Mouse (Mus musculus) cortical plate, adult 2 months (tissue): ENCODE measurements around the gene Stx5a.
"Not testable (repeated sequence)": the region's sequence is repeated elsewhere in the genome, so short reads cannot be mapped to it uniquely, and the experiment has no call there.

ENCODE experiments used
- CTCF ChIP-seq: fragments of 200-500 bp; IDR thresholded peaks from 2 replicates; pipeline ENCODE4 v1.5.1; 2011; ENCODE audit warnings: mild to moderate bottlenecking, control low read depth, low read length; ENCODE audit not compliant: insufficient read depth; ENCODE audit errors: extremely low read depth
- POLR2A ChIP-seq: fragments of 200-500 bp; IDR thresholded peaks from 2 replicates; pipeline ENCODE4 v1.6.1; 2011; ENCODE audit warnings: mild to moderate bottlenecking, low read length, control low read depth; ENCODE audit not compliant: insufficient read depth; ENCODE audit errors: extremely low read depth

GRCm38 (mm10) chr19:8719037-8719436, 22.2 kb upstream of the Stx5a start:
- peak; percentile 9; the same call in 1 of the 2 replicates for TF ChIP-seq CTCF
- not testable (repeated sequence) for TF ChIP-seq POLR2A
